Mouse (Mus musculus) bone marrow macrophage, adult 2 months (primary cell): ENCODE measurements around the gene Arpc2. TPM values are rescaled to one million over a fixed set of nuclear protein-coding genes. Genes with fewer than 3 reads are reported as not detected.
A peak's percentile ranks its signal among the peaks of the same experiment; 100 is the strongest.

Experiments used
- H3K27ac ChIP-seq: 2 replicates; pipeline ENCODE4 v1.5.1; 2012; ENCODE audit warnings: low read depth, low read length; ENCODE audit not compliant: insufficient read depth
- H3K4me1 ChIP-seq: 2 replicates; pipeline ENCODE4 v1.6.1; 2012; ENCODE audit warnings: low read length; ENCODE audit not compliant: control insufficient read depth, insufficient read depth
- H3K4me3 ChIP-seq: 2 replicates; pipeline ENCODE4 v1.5.1; 2012; ENCODE audit warnings: mild to moderate bottlenecking, low read length, moderate library complexity; ENCODE audit not compliant: insufficient read depth
- CTCF ChIP-seq: IDR thresholded peaks from 2 replicates; pipeline ENCODE4 v1.5.1; 2012; ENCODE audit warnings: low read depth, mild to moderate bottlenecking, low read length, moderate library complexity
- POLR2A ChIP-seq: IDR thresholded peaks from 2 replicates; pipeline ENCODE4 v1.6.1; 2012; ENCODE audit warnings: mild to moderate bottlenecking, low read depth, low read length, borderline replicate concordance
- polyA plus RNA-seq: library from polyadenylated mRNA; stranded (reverse); fragments of >200 nt; gene quantifications from 2 replicates; pipeline ENCODE4 v1.2.4, GENCODE M21; 2012; ENCODE audit not compliant: missing spikeins, insufficient read depth, insufficient read length

The Arpc2 gene
- polyA plus RNA-seq, 1 experiment = 973 TPM

DNA sequence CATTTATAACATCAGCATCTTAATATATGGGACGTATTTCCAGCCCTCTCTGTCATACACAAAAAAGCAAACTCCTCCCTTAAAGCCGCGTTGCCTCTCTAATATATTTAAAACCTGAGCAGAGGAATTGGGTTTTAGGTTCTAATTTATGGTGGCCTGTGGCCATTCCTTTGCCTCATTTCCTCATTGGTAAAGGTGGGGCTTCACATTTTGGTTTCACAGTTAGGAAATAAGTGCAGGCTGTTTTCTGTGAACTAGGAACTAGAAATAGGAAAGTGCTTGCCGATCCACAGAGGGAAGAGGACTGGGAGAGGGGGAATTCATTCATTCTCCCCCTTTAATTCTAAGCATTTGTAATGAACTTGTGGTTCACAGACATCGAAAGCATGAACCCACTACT is 1.8 kb downstream of the Arpc2 start:
- Histone ChIP-seq H3K4me3 (peak overlapping the region; percentile 89), H3K4me1 (peaks cover 32% of the 10 kb centered on the region), H3K27ac (peak overlapping the region; percentile 91)
- TF ChIP-seq POLR2A (no peak), CTCF (no peak)

DNA sequence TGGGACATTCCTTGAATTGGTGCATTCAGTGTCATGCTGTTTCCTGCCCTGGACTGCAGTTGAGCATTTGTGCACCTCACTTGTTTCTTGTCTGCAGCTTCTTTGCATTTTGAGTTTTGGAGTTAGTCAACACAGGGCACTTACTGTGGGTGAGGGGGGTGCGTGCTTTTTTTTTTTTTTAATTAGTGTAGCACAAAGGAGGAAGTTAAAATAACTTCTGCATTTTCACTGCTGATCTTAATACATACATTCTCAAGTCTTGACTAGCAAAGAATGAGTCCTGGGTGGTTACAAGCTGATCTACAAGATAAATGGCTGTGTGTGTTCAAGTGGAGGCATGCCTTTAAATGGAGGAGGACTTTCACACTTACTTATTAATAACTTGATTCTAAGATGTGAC is 2.3 kb downstream of the Arpc2 start:
- H3K4me1 ChIP-seq = peaks cover 35% of the 10 kb centered on the region
- peak overlapping the region; percentile 91 for H3K27ac ChIP-seq
- H3K4me3 ChIP-seq = peak overlapping the region; percentile 89
- TF ChIP-seq POLR2A = no peak
- no peak for TF ChIP-seq CTCF

DNA sequence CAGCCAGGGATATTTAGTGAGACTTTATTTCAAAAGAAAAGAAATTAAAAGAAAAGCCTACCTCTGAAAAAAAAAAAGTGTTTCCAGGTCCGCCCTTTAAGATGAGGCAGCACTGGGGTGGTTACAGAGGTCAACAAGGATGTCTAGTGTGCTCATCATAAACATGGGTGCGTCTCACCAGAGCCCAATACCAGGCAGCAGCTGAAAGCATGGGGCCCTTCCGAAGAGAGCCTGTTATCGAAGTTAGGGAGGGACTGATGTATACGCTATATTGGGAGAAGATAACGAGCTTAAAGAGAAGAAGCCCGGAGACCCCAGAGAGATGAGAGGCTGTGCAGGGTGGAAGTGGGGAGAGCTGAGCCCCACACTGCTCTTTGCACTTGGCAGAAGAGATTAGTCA is 3.3 kb downstream of the Arpc2 start:
- no peak for TF ChIP-seq POLR2A
- TF ChIP-seq CTCF = peak; percentile 18; the same call in 1 of the 2 replicates
- Histone ChIP-seq H3K27ac (peak overlapping the region; percentile 68), H3K4me3 (peak overlapping the region; percentile 52), H3K4me1 (peaks cover 43% of the 10 kb centered on the region)

DNA sequence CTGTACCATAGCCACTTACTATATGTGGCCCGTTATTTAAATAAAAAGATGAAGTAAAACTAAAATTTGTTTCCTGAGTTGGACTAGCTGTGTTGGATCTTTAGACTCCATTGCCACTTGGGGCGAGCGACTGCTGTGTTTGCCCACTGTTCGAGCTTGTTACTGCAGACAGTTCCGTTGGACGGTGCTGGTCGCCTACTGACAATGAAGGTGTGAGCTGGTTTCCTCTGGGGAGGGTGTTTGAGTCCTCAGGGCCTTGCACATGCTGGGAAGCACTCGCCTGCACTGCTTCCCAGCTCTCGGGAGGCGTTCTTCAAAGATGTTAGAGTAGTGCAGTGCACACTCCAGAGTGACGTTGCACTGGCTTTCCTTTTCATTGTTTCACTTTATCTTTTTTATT is 3.7 kb downstream of the Arpc2 start:
- Histone ChIP-seq H3K4me3 (peak overlapping the region; percentile 52), H3K4me1 (peaks cover 43% of the 10 kb centered on the region), H3K27ac (peak overlapping the region; percentile 68)
- TF ChIP-seq CTCF (no peak), POLR2A (no peak)

GRCm38 (mm10) chr1:74240311-74240710 is 4.4 kb downstream of the Arpc2 start:
- Histone ChIP-seq H3K27ac (peak overlapping the region; percentile 1; the same call in 1 of the 2 replicates), H3K4me3 (peak overlapping the region; percentile 27), H3K4me1 (peaks cover 41% of the 10 kb centered on the region)
- TF ChIP-seq POLR2A = no peak
- TF ChIP-seq CTCF = no peak

- H3K4me1 ChIP-seq = peaks cover 42% of the 10 kb centered on the region
Measured at GRCm38 (mm10) chr1:74240832-74241231, 4.9 kb downstream of the Arpc2 start.

DNA sequence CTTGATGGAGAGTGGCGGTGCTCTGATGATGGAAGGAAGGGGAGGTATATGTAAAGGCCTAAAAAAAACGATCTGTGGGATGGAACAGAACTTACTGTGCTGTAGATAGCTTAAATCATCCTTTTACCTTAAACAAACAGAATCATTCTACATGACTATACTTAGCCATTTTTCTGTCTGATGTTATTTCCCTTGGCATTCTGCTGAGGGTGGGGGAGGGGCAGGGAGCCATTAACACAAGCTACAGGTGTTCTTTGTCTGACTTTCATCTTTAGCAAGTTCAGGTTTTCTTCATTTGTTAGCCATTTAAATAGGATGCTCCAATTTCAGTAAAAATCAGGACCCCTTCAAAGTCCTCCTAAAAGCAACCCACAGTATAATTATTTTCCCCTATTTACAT is 9.6 kb downstream of the Arpc2 start:
- no peak overlapping the region for H3K4me3 ChIP-seq
- no peak for TF ChIP-seq CTCF
- TF ChIP-seq POLR2A = no peak
- peaks cover 72% of the 10 kb centered on the region for H3K4me1 ChIP-seq
- no peak overlapping the region for H3K27ac ChIP-seq

More at GRCm38 (mm10) chr1:74240832-74241231, 4.9 kb downstream of the Arpc2 start:
- no peak overlapping the region; the same call in 1 of the 2 replicates for H3K4me3 ChIP-seq
- 0 out of 2 replicates have a peak overlapping the region, but pooled peaks have one; percentile 9 for H3K27ac ChIP-seq
- no peak for TF ChIP-seq CTCF
- TF ChIP-seq POLR2A = no peak

DNA sequence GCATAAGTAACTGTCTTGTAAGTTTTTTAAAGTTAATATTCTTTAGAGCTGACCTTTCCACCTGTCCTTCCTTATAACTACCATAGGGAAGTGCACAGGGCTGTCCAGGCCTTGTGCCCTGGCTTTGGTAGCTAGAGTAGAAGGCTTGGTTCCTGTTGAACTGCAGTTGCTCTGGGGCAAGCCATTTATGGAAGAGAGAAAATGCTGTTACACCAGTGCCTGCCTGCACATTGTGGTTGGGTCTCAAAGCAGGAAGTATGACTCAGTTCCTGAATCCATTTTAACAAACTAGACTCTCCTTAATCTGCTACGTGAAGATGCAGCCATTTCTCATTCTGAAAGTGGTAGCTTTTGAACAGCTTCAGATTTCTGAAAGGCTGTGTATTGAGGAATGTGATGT is 12.9 kb downstream of the Arpc2 start:
- no peak for TF ChIP-seq CTCF
- TF ChIP-seq POLR2A = no peak
- Histone ChIP-seq H3K27ac (peak overlapping the region; percentile 75), H3K4me1 (peaks cover 56% of the 10 kb centered on the region), H3K4me3 (peak overlapping the region; percentile 3; the same call in 1 of the 2 replicates)

- H3K4me3 ChIP-seq = peak overlapping the region; percentile 3; the same call in 1 of the 2 replicates
- TF ChIP-seq CTCF = no peak
- no peak for TF ChIP-seq POLR2A
- peak overlapping the region; percentile 75 for H3K27ac ChIP-seq
- peaks cover 49% of the 10 kb centered on the region for H3K4me1 ChIP-seq
Measured at GRCm38 (mm10) chr1:74249331-74249980, 13.6 kb downstream of the Arpc2 start.

- H3K4me3 ChIP-seq = no peak overlapping the region
- peak overlapping the region; percentile 75 for H3K27ac ChIP-seq
- no peak for TF ChIP-seq CTCF
- no peak for TF ChIP-seq POLR2A
- peaks cover 45% of the 10 kb centered on the region for H3K4me1 ChIP-seq
Measured at GRCm38 (mm10) chr1:74250096-74250495, 14.2 kb downstream of the Arpc2 start.
